Mouse (Mus musculus) mature B cell (primary cell): ENCODE data around the gene Pkp4.
"Not testable (repeated sequence)": the region's sequence is repeated elsewhere in the genome, so short reads cannot be mapped to it uniquely, and the experiment has no call there.

Experiments used
- in situ Hi-C: fragments of 300-500 bp; cut with MboI; formaldehyde crosslinking; loops from 2 replicates; pipeline ENCODE4 v1.14.3; 2019

Pkp4 gene

DNA sequence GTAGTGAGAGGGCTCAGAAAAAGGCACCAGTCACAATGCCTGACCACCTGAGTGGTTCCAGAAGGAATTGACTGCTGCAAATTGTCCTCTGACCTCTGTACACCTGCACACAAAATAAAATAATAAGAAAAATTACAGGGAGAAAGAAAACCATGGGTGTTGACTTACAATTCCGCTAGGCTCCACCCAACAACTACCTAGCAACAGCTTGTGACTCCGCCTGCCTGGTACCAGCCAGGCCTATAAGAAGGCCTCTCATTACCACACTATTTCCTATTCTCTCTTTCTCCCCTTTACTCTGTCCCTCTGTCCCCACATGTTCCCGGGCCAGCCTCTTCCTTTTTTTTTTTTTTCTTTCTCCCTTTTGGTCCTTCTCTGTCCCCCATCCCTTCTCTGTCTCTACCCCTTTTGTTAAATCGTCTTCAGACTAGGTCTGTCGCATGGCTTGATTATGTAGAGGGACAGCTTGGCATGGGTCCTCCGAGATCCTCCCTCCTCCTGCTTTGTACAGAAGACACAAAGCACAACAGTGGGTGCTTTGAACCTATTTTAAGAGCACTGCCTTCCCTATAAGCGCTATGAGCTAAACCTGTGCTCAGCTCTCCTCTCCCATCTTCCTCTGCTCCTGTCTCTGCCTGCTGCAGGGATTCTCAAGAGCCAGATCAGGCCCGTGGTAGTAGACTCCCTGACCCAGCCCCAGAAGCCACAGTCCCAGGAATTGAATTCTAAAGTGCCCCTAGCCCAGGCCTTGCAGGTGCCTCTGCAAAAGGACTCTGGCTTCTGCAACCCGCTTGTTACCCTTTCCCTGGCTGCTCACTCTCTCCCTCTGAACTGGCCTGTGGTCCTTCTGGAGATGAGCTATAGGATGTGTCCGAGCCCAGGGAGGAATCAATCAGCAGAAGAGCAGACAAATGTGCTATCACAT lies 223.5 kb downstream of the Pkp4 start:
- in situ Hi-C loops, result no loop called here

DNA sequence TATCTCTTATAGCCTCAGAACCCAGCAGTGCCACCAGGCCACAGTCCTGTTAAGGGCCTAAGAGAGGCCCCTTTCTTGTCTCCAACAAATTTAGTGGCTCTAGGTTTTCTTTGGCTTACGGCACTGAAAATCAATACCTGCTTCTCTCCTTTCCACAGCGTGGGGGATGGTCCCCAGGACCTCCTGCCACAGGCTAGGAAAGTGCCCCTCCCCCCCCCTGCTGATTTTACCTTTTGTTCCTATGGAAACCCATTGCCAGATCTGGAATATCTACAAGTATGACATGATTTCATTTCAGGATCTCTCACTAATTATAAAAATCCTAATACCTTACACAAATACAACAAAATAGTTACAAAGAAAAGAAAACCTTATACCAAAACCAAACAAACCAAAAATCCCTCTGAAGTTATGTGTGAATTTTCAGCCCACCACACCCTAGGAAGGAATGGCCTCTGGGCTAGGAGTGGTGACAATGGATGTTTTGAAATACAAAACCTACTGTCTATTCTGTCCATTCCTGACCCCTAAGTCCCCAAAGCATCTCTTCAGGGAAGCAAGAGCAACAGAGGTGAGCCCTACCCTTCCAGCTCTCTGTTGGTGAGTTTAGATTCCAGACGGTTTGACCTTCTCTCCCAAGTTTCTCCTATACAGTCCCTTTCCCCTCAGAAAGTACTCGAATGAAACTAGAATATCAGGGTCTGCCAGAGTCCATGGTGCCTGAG lies 224.7 kb downstream of the Pkp4 start:
- in situ Hi-C loops, result no loop called here

- in situ Hi-C loops, result no loop called here
Measured at GRCm38 (mm10) chr2:59389971-59390370, 229.3 kb downstream of the Pkp4 start.

DNA sequence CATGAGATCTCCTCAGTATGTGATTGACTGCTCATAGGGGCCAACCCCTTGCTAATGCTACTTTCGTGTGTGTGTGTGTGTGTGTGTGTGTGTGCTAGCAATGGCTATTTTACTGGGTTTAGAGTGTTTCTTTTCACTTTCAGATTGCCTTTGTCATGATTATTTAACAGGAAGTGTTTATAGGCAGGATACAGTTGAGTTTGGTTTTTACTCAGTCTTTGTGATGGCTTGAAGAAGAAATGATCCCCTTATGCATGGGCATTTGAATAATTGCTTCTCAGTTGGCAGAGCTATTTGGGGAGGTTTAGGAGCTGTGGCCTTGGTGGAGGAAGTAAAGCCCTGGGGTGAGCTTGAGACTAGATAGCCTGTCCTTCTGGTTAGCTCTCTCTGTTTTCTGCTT lies 232.5 kb downstream of the Pkp4 start:
- in situ Hi-C loops, result no loop called here

DNA sequence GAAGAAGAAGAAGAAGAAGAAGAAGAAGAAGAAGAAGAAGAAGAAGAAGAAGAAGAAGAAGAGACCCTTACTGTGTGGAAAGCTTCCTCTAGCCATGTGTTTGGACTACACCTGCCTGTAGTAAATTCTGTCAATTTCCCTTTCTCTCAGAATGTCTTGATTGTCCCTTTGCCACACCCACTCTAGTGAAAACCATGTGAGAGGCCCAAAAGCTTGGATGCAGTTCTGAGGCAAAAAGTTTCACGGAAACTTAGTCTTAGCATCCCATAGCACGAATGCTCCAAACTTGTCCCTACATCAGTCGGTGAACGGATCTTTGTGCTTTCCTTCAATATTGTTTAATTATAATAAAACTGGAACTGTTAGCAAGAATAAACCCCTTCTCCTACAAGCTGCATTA lies 234.0 kb downstream of the Pkp4 start:
- in situ Hi-C loops, result no loop called here

DNA sequence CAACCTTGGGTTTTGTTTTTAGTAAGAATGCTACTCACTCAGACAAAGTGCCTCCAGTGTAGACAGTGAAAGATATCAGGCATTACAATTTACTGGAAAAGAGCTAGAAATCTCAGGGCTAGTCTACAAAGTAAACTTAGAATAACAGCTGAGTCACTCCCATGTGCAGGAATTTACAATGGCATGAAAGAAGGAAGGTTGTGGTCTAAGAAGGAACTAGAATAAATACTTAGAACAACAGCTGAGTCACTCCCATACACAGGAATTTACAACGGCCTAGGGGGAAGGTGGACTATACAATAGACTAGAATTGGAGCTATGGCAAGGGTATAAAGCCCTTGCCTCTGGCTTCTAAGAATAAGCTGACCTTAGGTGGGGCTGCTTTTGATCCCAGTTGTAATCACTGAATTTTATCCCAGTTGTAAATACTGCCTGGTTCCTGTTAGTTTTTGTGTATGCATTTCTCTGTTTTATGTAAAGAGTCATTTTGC lies 234.6 kb downstream of the Pkp4 start:
- in situ Hi-C loops, result not testable (repeated sequence)

GRCm38 (mm10) chr2:59396555-59396954 lies 235.9 kb downstream of the Pkp4 start:
- in situ Hi-C loops, result no loop called here

- in situ Hi-C loops, result no loop called here
Measured at GRCm38 (mm10) chr2:59397531-59397930, 236.9 kb downstream of the Pkp4 start.

GRCm38 (mm10) chr2:59400901-59401378 lies 240.3 kb downstream of the Pkp4 start:
- in situ Hi-C loops, result no loop called here

DNA sequence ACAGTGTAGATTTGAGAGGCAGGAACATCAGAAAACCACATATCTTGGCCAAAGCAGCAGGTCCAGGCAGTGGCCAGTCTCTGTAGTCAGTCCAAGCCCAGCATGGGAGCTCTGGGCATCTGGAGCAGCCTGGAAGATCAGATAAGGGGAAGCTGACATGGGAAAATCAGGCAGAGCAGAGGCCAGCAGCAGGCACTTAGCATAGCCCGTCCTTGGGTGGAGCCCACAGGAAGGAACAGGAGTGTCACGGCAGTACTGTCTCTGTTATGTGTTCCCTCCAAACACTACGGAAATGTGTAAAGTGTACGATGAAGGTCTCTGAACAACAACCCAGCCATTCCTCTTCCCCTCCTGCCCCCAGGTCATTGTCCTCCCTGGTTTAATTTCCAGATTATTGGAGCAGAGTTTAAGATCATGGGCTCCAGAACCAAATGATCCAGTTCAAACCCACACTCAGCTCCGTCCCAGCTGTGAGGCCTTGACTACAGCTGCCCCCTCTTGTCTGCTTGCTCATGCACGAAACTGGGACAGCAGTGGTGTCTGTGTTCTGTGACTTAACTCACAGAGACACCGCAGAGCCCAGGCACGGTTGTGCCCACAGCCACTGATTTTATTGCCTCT lies 241.3 kb downstream of the Pkp4 start:
- in situ Hi-C loops, result no loop called here

- in situ Hi-C loops, result no loop called here
Measured at GRCm38 (mm10) chr2:59404022-59404421, 243.4 kb downstream of the Pkp4 start.
